Mouse (Mus musculus) cerebellum, adult 18-20 months (tissue): ENCODE data around the gene Gprasp1.
"Not testable (repeated sequence)": the region's sequence is repeated elsewhere in the genome, so short reads cannot be mapped to it uniquely, and the experiment has no call there.

ENCODE experiments used
- DNase-seq, 2 experiments: peaks; one replicate each; pipeline ENCODE4 v3.0.0; 2021

The Gprasp1 gene

GRCm38 (mm10) chrX:135742304-135743055 is at the start of gene Gprasp1, which contains the start of gene Armcx5:
Gene Gprasp1, plus strand, starts transcription at chrX:135742733.
Gene Armcx5, plus strand, starts transcription at chrX:135742733.
- peak; percentile 89 to 91 for DNase-seq

GRCm38 (mm10) chrX:135693633-135694032 is 48.9 kb upstream of the Gprasp1 start, which contains the start of gene Tcp11x2:
Gene Tcp11x2, minus strand, starts transcription at chrX:135693790.
- DNase-seq: no peak

GRCm38 (mm10) chrX:135703111-135703510 is 39.4 kb upstream of the Gprasp1 start:
- DNase-seq: no peak

GRCm38 (mm10) chrX:135704349-135704748 is 38.2 kb upstream of the Gprasp1 start:
- no peak for DNase-seq

GRCm38 (mm10) chrX:135712845-135713244 is 29.7 kb upstream of the Gprasp1 start:
- DNase-seq: no peak

GRCm38 (mm10) chrX:135725161-135725560 is 17.4 kb upstream of the Gprasp1 start, which contains the start of gene Tmsb15a:
Gene Tmsb15a, minus strand, starts transcription at chrX:135725261.
- no peak for DNase-seq

GRCm38 (mm10) chrX:135738730-135739520 is 3.6 kb upstream of the Gprasp1 start:
- no peak for DNase-seq

- DNase-seq: no peak
Observed at GRCm38 (mm10) chrX:135743056-135743355, 473 bp downstream of the Gprasp1 start.

- DNase-seq: not testable (repeated sequence)
Observed at GRCm38 (mm10) chrX:135745376-135745775, 2.8 kb downstream of the Gprasp1 start.

GRCm38 (mm10) chrX:135752832-135753231 is 10.3 kb downstream of the Gprasp1 start:
- peak; percentile 72 to 81 for DNase-seq

GRCm38 (mm10) chrX:135761707-135762106 is 19.2 kb downstream of the Gprasp1 start:
- peak; percentile 34 to 46 for DNase-seq

- no peak for DNase-seq
Observed at GRCm38 (mm10) chrX:135768043-135768548, 25.6 kb downstream of the Gprasp1 start.

GRCm38 (mm10) chrX:135768565-135768964 is 26.0 kb downstream of the Gprasp1 start:
- no peak for DNase-seq

- DNase-seq: no peak
Observed at GRCm38 (mm10) chrX:135791536-135791935, 49.0 kb downstream of the Gprasp1 start.

- no peak for DNase-seq
Observed at GRCm38 (mm10) chrX:135792326-135792725, 49.8 kb downstream of the Gprasp1 start.

GRCm38 (mm10) chrX:135795591-135796304 is 53.2 kb downstream of the Gprasp1 start:
- DNase-seq: peak; percentile 55 to 60

- peak; percentile 33 to 49 for DNase-seq
Observed at GRCm38 (mm10) chrX:135796305-135797211, 54.0 kb downstream of the Gprasp1 start.

- DNase-seq: peak; percentile 59 to 69
Observed at GRCm38 (mm10) chrX:135797212-135797644, 54.7 kb downstream of the Gprasp1 start, which contains the start of gene Bhlhb9. Gene Bhlhb9, plus strand, starts transcription at chrX:135797594.

- DNase-seq: no peak
Observed at GRCm38 (mm10) chrX:135804149-135804548, 61.6 kb downstream of the Gprasp1 start.

GRCm38 (mm10) chrX:135805780-135806179 is 63.2 kb downstream of the Gprasp1 start:
- DNase-seq: peak; percentile 55 to 67

- not testable (repeated sequence) for DNase-seq
Observed at GRCm38 (mm10) chrX:135835896-135836295, 93.4 kb downstream of the Gprasp1 start.

- no peak for DNase-seq
Observed at GRCm38 (mm10) chrX:135837896-135838295, 95.4 kb downstream of the Gprasp1 start.
